Mouse (Mus musculus) layer of hippocampus, adult 9-10 months (tissue): ENCODE measurements around the gene Ncoa6.
"Not testable (repeated sequence)": the region's sequence is repeated elsewhere in the genome, so short reads cannot be mapped to it uniquely, and the experiment has no call there.

Experiments used
- DNase-seq: peaks from one replicate; pipeline ENCODE4 v3.0.0; 2022; ENCODE audit warnings: low spot score

The Ncoa6 gene

GRCm38 (mm10) chr2:155473570-155474088 is at the start of gene Ncoa6:
Gene Ncoa6 (minus strand): TSS chr2:155473894.
- no peak for DNase-seq

GRCm38 (mm10) chr2:155518531-155519270 is 45.0 kb upstream of the Ncoa6 start:
- no peak for DNase-seq

- DNase-seq = peak; percentile 96
These were observed 44.0 kb upstream of the Ncoa6 start, which contains the start of the genes Acss2 and Ggt7 for GRCm38 (mm10) chr2:155517455-155518423. Gene Acss2 (plus strand): TSS chr2:155517948. Gene Ggt7 (minus strand): TSS chr2:155518237.

- DNase-seq = peak; percentile 89
These were observed 42.2 kb upstream of the Ncoa6 start for GRCm38 (mm10) chr2:155515941-155516340.

GRCm38 (mm10) chr2:155514666-155515065 is 41.0 kb upstream of the Ncoa6 start:
- DNase-seq = peak; percentile 49

- no peak for DNase-seq
These were observed 39.8 kb upstream of the Ncoa6 start for GRCm38 (mm10) chr2:155513543-155513942.

GRCm38 (mm10) chr2:155512479-155512878 is 38.8 kb upstream of the Ncoa6 start:
- DNase-seq = no peak

GRCm38 (mm10) chr2:155507721-155508470 is 34.2 kb upstream of the Ncoa6 start:
- peak; percentile 49 for DNase-seq

GRCm38 (mm10) chr2:155505811-155506210 is 32.1 kb upstream of the Ncoa6 start:
- no peak for DNase-seq

GRCm38 (mm10) chr2:155504440-155505355 is 31.0 kb upstream of the Ncoa6 start:
- no peak for DNase-seq

- DNase-seq = no peak
These were observed 28.9 kb upstream of the Ncoa6 start for GRCm38 (mm10) chr2:155502596-155502995.

GRCm38 (mm10) chr2:155490998-155491397 is 17.3 kb upstream of the Ncoa6 start:
- no peak for DNase-seq

- DNase-seq = no peak
These were observed 8.3 kb upstream of the Ncoa6 start for GRCm38 (mm10) chr2:155482021-155482420.

- DNase-seq = no peak
These were observed 774 bp downstream of the Ncoa6 start for GRCm38 (mm10) chr2:155472671-155473569.

- DNase-seq = no peak
These were observed 6.8 kb downstream of the Ncoa6 start for GRCm38 (mm10) chr2:155466861-155467260.

GRCm38 (mm10) chr2:155453591-155453990 is 20.1 kb downstream of the Ncoa6 start:
- no peak for DNase-seq

GRCm38 (mm10) chr2:155451256-155451655 is 22.4 kb downstream of the Ncoa6 start:
- no peak for DNase-seq

- not testable (repeated sequence) for DNase-seq
These were observed 25.8 kb downstream of the Ncoa6 start for GRCm38 (mm10) chr2:155447906-155448305.

- DNase-seq = no peak
These were observed 30.2 kb downstream of the Ncoa6 start for GRCm38 (mm10) chr2:155443446-155443845.

- DNase-seq = no peak
These were observed 30.8 kb downstream of the Ncoa6 start for GRCm38 (mm10) chr2:155442916-155443315.
